ENCODE assay signal across 23 mouse cellular contexts in genomic region chr11:60058441-60058840, GRCm38 (mm10). TPM values are rescaled to one million over a fixed set of nuclear protein-coding genes. Genes with fewer than 3 reads are reported as not detected.
DNase-seq lines count a peak whose midpoint lies in the region; ATAC-seq lines count a peak whose summit lies in the region.
"Had no signal": no experiment of that assay in that cellular context is flagged by ENCODE, and none has a peak within 500 bp of the region (broad histone marks: within the 10 kb centered on the region; RNA-seq: fewer than 3 reads in every experiment).

No protein-coding gene starts in this region.

- H3K9ac ChIP-seq in embryonic facial prominence, embryonic 13.5 days: no peak overlapping the region
- peak overlapping the region; percentile 14; the same call in 1 of the 2 replicates for H3K9ac ChIP-seq in hindbrain, embryonic 12.5 days
- H3K9ac ChIP-seq: forebrain, embryonic 13.5 days; forebrain, postnatal 0 days; heart, embryonic 13.5 days; hindbrain, embryonic 13.5 days had no signal

- no peaks in the 10 kb centered on the region for H3K27me3 ChIP-seq in embryonic facial prominence, embryonic 13.5 days
- no peaks in the 10 kb centered on the region for H3K27me3 ChIP-seq in embryonic facial prominence, embryonic 10.5 days (replicated peaks; ENCODE audit: low read depth, poor library complexity, severe bottlenecking)
- no peaks in the 10 kb centered on the region for H3K27me3 ChIP-seq in hindbrain, embryonic 12.5 days
- H3K27me3 ChIP-seq in hindbrain, embryonic 10.5 days (ENCODE audit: insufficient read depth, poor library complexity, severe bottlenecking): no peaks in the 10 kb centered on the region
- H3K27me3 ChIP-seq: heart, embryonic 13.5 days; hindbrain, embryonic 13.5 days had no signal

- peak; percentile 17 to 39 for DNase-seq in adrenal gland, adult (ENCODE audit: inconsistent age in 2 of 2, low spot score in 1 of 2)
- no peak for DNase-seq in adrenal gland, postnatal 4 days (ENCODE audit: low spot score in 2 of 2)
- no peak for DNase-seq in embryonic facial prominence, embryonic 10.5 days (ENCODE audit: low spot score)
- no peak for DNase-seq in hindbrain, embryonic 10.5 days (ENCODE audit: low spot score)
- DNase-seq in left cerebral cortex, postnatal 14 days (ENCODE audit: low spot score in 2 of 2): no peak
- DNase-seq: adrenal gland, postnatal 25 days; B cell, adult 2 months; cerebellum, adult 11 months; cerebellum, adult 9-10 months; forebrain, postnatal 0 days; gastrocnemius, postnatal 36 days; heart, adult 11 months; heart, postnatal 36 days; kidney, adult 11 months; kidney, adult 9 months had no signal

- ATAC-seq in embryonic facial prominence, embryonic 13.5 days (ENCODE audit: insufficient number of reproducible peaks, insufficient read depth, low FRiP score, low TSS enrichment, low read depth): no peak
- ATAC-seq in hindbrain, embryonic 12.5 days (ENCODE audit: low FRiP score): no peak
- ATAC-seq: CD4-positive, CD25-positive, alpha-beta regulatory T cell, adult 4 months; forebrain, embryonic 13.5 days; hindbrain, postnatal 0 days had no signal

- intact Hi-C loops in left cerebral cortex, postnatal 14 days (cut with DNase I): no loop called here

- WGBS in embryonic facial prominence, embryonic 13.5 days: 79% methylated on average over 10 of the region's 10 CpGs
- WGBS in embryonic facial prominence, embryonic 10.5 days: 82% methylated on average over 10 of the region's 10 CpGs
- WGBS in hindbrain, embryonic 12.5 days: 81% methylated on average over 10 of the region's 10 CpGs
- 86% methylated on average over 10 of the region's 10 CpGs for WGBS in hindbrain, embryonic 10.5 days

- H3K27ac ChIP-seq in embryonic facial prominence, embryonic 13.5 days: 0 out of 2 replicates have a peak overlapping the region, but pooled peaks have one; percentile 33
- H3K27ac ChIP-seq in embryonic facial prominence, embryonic 10.5 days (replicated peaks): no peak overlapping the region
- H3K27ac ChIP-seq in hindbrain, embryonic 12.5 days: no peak overlapping the region
- H3K27ac ChIP-seq in hindbrain, embryonic 10.5 days: no peak overlapping the region
- H3K27ac ChIP-seq: forebrain, embryonic 13.5 days; heart, embryonic 13.5 days; hindbrain, embryonic 13.5 days; hindbrain, postnatal 0 days had no signal

- no peak overlapping the region for H3K4me3 ChIP-seq in embryonic facial prominence, embryonic 13.5 days
- H3K4me3 ChIP-seq in embryonic facial prominence, embryonic 10.5 days: no peak overlapping the region
- H3K4me3 ChIP-seq in hindbrain, embryonic 12.5 days: no peak overlapping the region
- H3K4me3 ChIP-seq in hindbrain, embryonic 10.5 days: no peak overlapping the region
- H3K4me3 ChIP-seq: forebrain, embryonic 13.5 days; heart, embryonic 13.5 days; hindbrain, embryonic 13.5 days had no signal

- no peaks in the 10 kb centered on the region for H3K9me3 ChIP-seq in embryonic facial prominence, embryonic 13.5 days
- no peaks in the 10 kb centered on the region for H3K9me3 ChIP-seq in embryonic facial prominence, embryonic 10.5 days
- no peaks in the 10 kb centered on the region for H3K9me3 ChIP-seq in hindbrain, embryonic 12.5 days (replicated peaks)
- no peaks in the 10 kb centered on the region for H3K9me3 ChIP-seq in hindbrain, embryonic 10.5 days
- H3K9me3 ChIP-seq: forebrain, embryonic 13.5 days; G1E; heart, embryonic 13.5 days; hindbrain, embryonic 13.5 days had no signal

- H3K36me3 ChIP-seq in embryonic facial prominence, embryonic 13.5 days: no peaks in the 10 kb centered on the region
- no peaks in the 10 kb centered on the region for H3K36me3 ChIP-seq in embryonic facial prominence, embryonic 10.5 days (replicated peaks)
- no peaks in the 10 kb centered on the region for H3K36me3 ChIP-seq in hindbrain, embryonic 12.5 days
- no peaks in the 10 kb centered on the region for H3K36me3 ChIP-seq in hindbrain, embryonic 10.5 days
- H3K36me3 ChIP-seq: G1E; heart, embryonic 13.5 days; hindbrain, embryonic 13.5 days had no signal

- H3K4me2 ChIP-seq in embryonic facial prominence, embryonic 13.5 days: no peak overlapping the region
- H3K4me2 ChIP-seq in hindbrain, embryonic 12.5 days (replicated peaks): no peak overlapping the region
- H3K4me2 ChIP-seq: forebrain, embryonic 13.5 days; heart, embryonic 13.5 days; hindbrain, embryonic 13.5 days had no signal

- H3K4me1 ChIP-seq in embryonic facial prominence, embryonic 13.5 days: 0 out of 2 replicates have a peak, but pooled peaks cover 8% of the 10 kb centered on the region
- H3K4me1 ChIP-seq in embryonic facial prominence, embryonic 10.5 days: no peaks in the 10 kb centered on the region
- no peaks in the 10 kb centered on the region for H3K4me1 ChIP-seq in hindbrain, embryonic 12.5 days
- no peaks in the 10 kb centered on the region for H3K4me1 ChIP-seq in hindbrain, embryonic 10.5 days (replicated peaks)
- H3K4me1 ChIP-seq: forebrain, embryonic 13.5 days; heart, embryonic 13.5 days; hindbrain, embryonic 13.5 days had no signal

RNA-seq across cellular contexts. Expression of gene Pemt, which starts 12.2 kb away (rescaled TPM):
- total RNA-seq in adrenal gland, postnatal 4 days (2021): 10 to 100 TPM in 1 of 2 experiments, 1 to 10 TPM in 1; 7.3 to 54.5 TPM
- 5.2 and 6.5 TPM in 2 replicates for polyA plus RNA-seq in embryonic facial prominence, embryonic 13.5 days (2015; fragmentation: Nextera tagmentation; extraction: Ambion mirVana)
- 7.8 and 8.7 TPM in 2 replicates for polyA plus RNA-seq in embryonic facial prominence, embryonic 10.5 days (2016; fragmentation: Nextera tagmentation; extraction: Ambion mirVana)
- 5.7 and 7.1 TPM in 2 replicates for polyA plus RNA-seq in hindbrain, embryonic 12.5 days (2016; fragmentation: Nextera tagmentation; extraction: Ambion mirVana)
- 8.3 and 9.2 TPM in 2 replicates for polyA plus RNA-seq in hindbrain, embryonic 10.5 days (2016; fragmentation: Nextera tagmentation; extraction: Ambion mirVana)
- total RNA-seq in left cerebral cortex, postnatal 14 days (2021): 1 to 10 TPM; 4.9 to 6.1 TPM

RNA-seq across cellular contexts. Expression of gene Rai1, which starts 46.4 kb away (rescaled TPM):
- 10 to 100 TPM; 61.4 to 69.8 TPM for total RNA-seq in adrenal gland, postnatal 4 days (2021)
- 27.9 and 28.5 TPM in 2 replicates for polyA plus RNA-seq in embryonic facial prominence, embryonic 13.5 days (2015; fragmentation: Nextera tagmentation; extraction: Ambion mirVana)
- polyA plus RNA-seq in embryonic facial prominence, embryonic 10.5 days (2016; fragmentation: Nextera tagmentation; extraction: Ambion mirVana): 31.0 and 33.8 TPM in 2 replicates
- polyA plus RNA-seq in hindbrain, embryonic 12.5 days (2016; fragmentation: Nextera tagmentation; extraction: Ambion mirVana): 40.2 and 43.0 TPM in 2 replicates
- 25.3 and 31.0 TPM in 2 replicates for polyA plus RNA-seq in hindbrain, embryonic 10.5 days (2016; fragmentation: Nextera tagmentation; extraction: Ambion mirVana)
- total RNA-seq in left cerebral cortex, postnatal 14 days (2021): 10 to 100 TPM; 58.8 to 60.5 TPM

Comparison
In these comparisons a context has a peak if more than half of its experiments do, and no peak if none do; other contexts are left out.
1. DNase-seq: peak in adrenal gland, adult (2 of 2); none in adrenal gland, postnatal 4 days (0 of 2), embryonic facial prominence, embryonic 10.5 days (single experiment), hindbrain, embryonic 10.5 days (single experiment) and left cerebral cortex, postnatal 14 days (0 of 2).